Mouse (Mus musculus) mesoderm, embryonic 11.5 days (tissue): ENCODE measurements around the gene Abhd12.

Source experiments
- DNase-seq: peaks from one replicate; pipeline ENCODE4 v3.0.0-alpha.2; 2012; ENCODE audit warnings: low read depth, low spot score

Gene Abhd12

GRCm38 (mm10) chr2:150808381-150808780 lies 96.2 kb downstream of the Abhd12 start:
- no peak for DNase-seq

- peak; percentile 19 for DNase-seq
Measured at GRCm38 (mm10) chr2:150803035-150803434, 101.5 kb downstream of the Abhd12 start.

- DNase-seq, result no peak
Measured at GRCm38 (mm10) chr2:150800616-150801015, 103.9 kb downstream of the Abhd12 start.

DNA sequence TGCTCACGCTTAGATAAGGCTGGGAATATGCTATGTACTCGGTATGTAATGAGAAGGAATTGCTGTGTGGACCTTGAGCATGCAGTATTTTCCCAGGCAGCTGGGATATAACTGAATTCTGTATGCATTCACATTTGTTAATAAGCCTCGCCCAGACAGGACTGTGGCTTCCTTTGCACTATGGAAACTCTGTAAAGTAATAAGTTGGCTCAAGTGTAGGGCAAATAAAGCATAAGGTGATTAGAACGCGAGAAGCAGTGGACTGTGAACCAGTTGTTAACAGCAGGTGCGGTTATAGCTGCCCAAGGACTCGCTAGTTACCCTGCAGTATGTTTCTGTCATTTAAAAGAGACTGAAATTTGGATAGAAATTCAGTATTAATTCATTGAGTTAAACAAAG lies 106.5 kb downstream of the Abhd12 start:
- no peak for DNase-seq

GRCm38 (mm10) chr2:150793320-150793719 lies 111.2 kb downstream of the Abhd12 start:
- DNase-seq, result peak; percentile 27

DNA sequence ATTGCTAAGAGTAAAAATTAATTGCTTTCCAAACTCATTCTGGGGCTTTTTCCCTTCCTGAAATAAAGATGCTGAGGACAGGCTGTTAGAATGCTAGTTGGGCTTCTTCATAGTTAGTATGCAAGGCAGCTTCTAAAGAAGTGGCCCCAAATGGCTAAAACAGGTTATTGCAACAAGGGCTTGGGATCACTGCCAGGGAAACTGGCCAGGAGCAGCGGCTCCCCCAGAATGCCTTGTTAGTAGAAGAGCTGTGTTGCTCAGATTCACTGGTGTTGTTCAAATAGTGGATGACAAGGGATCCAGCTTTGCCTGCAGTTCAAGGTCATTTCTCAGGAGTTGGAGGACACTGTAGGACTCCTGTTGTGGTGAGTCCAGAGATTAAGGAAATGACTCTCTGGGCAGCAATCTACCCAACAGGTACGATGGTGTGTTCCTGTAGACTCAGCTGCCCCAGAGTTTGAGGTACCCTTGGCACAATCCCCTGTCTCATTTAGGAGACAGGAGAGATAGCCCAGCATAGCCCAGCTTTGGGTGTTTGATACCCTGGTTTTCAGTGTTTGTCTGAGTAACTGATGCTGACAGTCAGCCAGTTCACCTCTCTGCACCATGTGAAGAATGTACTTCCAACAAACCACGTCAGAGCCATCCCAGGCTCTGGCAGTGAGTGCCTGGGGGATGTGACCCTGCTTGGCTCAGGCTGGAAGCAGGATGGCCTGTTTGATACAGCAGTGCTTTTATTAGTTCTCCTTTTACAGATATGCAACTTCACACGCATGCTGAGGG lies 115.6 kb downstream of the Abhd12 start:
- no peak for DNase-seq

GRCm38 (mm10) chr2:150787234-150787771 lies 117.2 kb downstream of the Abhd12 start:
- DNase-seq, result peak; percentile 42

- peak; percentile 93 for DNase-seq
Measured at GRCm38 (mm10) chr2:150786251-150787180, 118.0 kb downstream of the Abhd12 start, which contains the start of gene Pygb. Pygb (plus strand) TSS chr2:150786735.

- DNase-seq, result no peak
Measured at GRCm38 (mm10) chr2:150782801-150783200, 121.7 kb downstream of the Abhd12 start.
